Mouse (Mus musculus) kidney, adult 8-10 months (tissue): ENCODE measurements around the gene Bcl2l1.

Experiments used
- DNase-seq, 2 experiments: peaks; one replicate each; pipeline ENCODE4 v3.0.0; 2022

Gene Bcl2l1

DNA sequence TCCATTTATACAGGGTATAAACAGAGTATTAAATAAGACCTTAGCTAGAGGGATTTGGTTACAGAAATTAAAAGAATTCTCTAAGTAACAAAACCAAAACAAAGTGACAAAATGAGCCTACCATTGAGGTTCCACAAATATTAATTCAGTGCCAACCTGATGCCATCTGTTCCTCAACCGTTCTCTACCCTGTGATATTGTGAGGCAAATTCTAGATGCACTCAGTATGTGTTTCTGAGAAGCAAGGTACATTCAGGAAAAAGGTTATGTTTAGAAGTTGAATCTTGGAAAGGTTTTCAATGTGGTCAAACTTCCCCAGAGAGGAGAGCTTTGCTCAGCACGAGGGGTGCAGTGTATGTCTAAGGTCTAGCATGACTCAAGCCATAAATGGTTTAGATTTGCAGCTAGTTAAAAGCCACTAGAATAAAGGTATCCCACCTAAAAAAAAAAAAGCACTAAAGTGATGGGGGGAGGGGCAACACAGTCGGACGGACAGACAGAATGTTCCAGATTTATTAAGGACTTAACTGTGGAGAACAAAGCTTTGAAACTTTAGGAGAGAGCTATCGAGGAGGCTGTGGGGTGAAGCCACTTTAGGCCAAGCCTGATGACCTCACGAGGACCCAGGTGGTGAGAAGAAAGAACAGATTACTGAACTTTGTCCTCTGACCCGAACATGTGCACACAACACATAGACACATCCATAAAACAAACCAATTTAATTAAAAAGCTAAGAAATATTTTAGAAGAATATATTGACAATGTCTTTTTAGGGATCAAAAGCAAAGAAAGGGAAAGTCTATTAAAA, 31.4 kb downstream of the Bcl2l1 start:
- no peak for DNase-seq

DNA sequence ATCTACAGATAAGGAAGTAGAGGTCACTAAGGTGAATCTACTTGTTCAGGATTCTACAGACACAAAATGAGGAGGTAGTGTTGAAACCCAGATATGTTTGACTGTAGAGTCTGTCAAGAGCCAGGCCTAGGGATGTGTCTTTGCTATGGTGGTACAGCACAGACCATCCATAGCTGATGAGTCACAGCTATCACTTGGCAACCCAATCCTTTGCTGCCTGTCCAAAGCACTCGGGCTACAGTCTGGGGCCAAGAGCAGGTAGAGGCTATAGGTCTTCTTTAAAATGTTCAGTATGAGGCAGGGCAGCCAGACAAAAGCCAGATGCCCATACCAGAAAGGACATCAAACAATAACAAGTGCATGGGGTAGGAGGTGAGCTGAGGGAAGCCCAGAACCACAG, 33.9 kb downstream of the Bcl2l1 start:
- DNase-seq = no peak

DNA sequence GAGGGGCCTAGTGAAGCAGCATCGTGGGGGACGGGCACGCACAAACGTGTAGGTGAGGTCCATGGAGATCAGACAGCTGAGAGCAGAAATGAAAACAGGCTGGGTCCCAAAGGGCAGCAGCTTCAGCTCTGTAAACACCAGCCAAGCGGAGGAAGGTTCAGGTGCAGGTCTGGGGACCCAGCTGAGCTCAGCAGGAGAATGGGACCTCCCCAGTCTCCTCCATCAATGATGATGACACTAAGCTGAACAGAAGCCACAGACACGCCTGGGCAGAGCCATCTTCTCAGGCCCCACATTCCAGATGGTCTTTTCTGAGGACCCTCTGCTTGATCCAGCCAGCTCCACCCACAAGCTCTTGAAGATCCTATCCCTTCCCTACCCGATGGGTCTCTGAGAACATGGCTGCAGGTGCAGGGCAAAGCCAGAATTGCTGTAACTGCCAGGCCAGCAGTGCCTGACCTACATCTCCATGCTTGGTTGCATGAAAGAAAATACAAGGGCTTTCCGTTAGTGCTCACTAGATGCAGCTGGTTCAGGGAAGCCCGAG, 37.2 kb downstream of the Bcl2l1 start:
- DNase-seq = no peak

DNA sequence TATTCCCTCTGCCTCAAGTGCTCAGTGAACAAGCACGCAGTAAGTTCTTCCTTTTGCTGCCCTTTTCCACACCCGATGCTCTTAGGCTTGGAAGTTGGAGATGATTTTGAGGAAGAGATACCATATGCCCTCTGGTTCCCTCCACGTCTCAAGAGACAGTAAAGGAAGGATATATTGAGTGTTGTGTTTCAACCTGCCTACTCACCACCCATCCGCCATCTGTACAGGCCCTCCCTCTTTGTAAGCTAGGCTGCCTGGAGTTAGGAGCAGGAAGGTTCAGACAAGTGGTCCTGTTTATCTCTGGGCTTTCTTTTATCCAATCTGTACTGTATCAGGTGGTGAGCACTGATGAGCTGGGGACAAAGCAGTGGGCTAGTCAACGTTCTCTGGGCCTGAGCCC, 38.1 kb downstream of the Bcl2l1 start:
- no peak for DNase-seq

DNA sequence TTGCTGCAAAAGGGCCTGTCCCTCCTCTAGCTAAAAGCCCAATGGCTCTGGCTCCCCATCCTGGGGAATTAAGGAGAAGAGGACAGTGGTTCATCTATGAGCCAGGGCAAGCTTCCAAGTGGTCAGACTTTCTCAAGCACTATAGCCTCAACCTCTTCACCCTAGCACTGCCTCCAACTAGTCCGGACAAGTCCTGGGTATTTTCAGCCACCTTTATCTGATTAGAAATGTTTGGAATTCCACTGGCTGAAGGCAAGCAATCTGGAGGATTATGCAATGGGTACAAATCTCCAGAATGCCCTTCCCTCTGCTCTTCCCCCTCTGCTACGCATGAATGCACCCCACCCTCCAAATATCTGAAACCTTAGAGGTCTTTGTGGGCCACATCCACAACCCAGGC, 39.1 kb downstream of the Bcl2l1 start:
- peak; percentile 64 to 88 for DNase-seq

DNA sequence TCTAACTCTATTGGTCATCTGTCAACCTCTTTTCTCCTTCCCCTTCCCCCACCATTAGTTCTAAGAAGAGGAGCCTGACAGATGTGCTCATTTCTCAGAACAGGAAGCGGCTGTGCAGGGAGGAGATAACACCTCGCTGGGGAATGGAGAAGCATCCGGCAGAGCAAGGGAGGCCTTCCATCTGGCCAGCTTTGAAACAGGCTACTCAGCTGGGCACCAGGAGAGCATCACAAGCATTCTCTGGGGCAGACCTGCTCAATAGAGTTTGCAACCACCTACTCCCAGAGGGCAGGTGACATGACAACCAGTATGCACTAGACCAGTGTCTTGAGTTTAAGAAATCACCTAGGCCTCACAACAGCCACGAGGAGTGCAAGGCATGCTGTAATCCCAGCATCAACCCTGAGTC, 41.9 kb downstream of the Bcl2l1 start:
- peak in 1 of 2 experiments; percentile 39 for DNase-seq

DNA sequence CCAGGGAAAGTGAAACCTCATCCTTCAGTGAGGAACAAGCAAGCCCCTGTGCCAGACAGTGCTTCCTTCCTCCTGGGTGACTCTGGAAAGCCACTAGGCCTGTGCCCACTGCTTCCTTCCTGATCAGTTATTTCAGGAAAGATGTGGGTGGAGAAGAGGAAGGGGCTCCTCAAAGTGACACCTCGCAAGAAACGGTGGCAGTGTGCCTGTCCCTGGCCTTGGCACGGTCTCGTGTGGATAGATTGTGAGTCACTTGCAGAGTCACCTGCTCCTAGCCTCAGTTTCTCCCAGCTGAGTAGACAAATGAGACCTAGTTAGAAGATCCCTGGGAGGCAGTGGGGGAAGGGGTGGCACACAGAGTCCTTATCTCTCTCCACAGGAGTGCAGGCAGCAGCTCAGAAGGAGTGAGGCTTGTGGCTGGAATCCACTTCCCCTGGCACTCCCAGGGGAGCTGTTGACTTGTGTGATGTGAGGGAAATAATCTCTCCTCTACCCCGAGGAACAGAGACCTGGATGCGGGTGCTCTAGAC, 42.6 kb downstream of the Bcl2l1 start:
- DNase-seq = peak in 1 of 2 experiments; percentile 45

DNA sequence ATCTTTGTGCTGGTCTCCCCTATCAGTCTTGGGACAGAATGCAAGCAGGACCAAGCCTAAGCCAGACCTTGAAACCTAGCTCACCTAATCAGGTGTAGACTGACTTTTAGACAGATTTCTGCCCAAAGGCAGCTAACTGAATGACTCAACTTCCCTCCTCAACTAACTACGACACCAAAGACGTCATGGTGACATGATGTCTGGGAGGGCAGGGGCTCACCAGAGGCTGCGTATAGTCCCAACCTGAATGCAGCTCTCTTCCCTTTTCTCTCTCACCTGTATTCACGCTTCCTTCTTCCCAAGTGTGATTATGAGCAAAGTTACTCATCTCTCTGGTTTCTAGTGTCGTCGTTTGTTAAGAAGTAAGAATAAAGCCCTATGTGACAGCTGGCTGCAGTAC, 44.0 kb downstream of the Bcl2l1 start:
- DNase-seq = no peak

DNA sequence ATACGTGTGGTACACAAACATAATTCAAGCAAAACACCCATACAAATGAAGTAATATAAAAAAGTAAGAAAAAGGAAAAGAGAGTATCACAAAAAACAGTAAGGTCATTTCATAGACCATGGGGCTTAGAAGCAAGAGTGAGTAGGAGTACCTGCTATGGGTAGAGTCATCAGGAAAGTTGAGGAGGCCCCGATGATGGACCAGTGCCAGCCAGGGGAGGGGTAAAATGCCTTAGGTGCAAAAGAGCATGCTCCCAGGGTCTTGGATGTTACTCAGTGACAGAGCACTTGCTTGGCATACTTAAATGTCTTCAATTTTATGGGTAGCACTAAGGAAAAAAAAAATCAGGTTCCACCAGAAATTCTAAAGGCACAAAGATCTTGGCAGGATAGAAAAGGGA, 44.4 kb downstream of the Bcl2l1 start:
- DNase-seq = peak; percentile 68 to 71

DNA sequence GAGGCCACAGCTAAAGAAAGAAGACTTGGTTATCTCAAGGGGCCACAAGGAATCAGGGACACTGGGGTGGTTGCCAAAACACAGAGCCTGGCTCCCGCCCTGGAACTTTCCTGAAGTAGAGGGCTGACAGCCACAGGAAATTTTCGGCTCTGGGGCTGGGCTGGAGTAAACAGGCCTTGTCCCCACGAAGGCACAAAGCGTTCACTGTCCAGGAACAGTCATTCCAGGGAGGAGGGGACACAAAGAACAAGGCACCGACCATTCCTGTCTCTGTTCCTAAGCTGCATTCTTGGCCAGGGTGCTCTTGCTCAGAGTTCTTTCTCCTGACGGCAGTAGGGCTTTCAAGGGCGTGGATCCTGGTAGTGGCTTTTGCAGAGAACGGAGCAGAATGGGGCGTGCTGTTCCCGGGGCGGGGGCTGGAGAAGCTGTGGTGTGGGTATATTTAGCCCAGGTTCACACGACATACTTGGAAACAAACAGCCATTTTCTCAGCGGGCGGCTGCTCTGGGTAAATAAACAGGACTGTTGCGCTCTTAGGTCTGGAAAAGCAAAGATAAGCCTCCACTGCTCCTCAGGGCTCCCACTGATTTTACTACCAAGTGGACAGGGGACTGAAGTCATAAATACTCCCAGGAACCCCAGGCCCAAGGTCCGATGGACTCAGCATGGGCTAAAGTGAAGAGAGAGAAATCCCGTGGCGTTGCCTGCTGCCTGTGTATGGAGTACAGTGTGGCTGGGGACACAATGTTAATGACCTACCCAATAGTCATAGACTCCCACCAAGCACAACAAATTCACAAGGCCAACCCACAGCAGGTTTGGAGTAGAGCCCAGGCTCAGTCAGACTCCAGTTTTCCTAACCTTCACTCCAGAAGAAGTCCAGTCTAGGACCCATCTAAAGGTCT, 45.8 kb downstream of the Bcl2l1 start:
- DNase-seq = peak; percentile 76 to 80

DNA sequence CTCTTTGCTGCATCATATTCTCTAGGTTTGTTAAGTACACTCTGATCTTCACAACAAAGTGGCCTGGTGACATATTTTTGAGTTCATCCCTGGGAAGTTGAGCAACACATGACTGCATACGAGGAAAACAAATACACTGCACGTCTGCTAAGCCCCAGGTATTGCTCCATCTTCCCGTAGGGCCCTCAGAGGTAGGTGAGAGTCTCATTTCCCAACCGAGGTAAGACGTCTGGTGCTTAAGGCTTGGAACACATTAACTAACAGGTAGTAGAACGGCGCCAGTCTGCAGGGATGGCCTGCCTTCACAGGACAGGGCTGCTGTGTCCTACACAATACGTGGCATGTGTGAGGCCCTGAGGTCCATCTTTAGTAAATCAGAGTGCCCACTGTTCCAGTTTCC, 46.9 kb downstream of the Bcl2l1 start:
- DNase-seq = no peak

DNA sequence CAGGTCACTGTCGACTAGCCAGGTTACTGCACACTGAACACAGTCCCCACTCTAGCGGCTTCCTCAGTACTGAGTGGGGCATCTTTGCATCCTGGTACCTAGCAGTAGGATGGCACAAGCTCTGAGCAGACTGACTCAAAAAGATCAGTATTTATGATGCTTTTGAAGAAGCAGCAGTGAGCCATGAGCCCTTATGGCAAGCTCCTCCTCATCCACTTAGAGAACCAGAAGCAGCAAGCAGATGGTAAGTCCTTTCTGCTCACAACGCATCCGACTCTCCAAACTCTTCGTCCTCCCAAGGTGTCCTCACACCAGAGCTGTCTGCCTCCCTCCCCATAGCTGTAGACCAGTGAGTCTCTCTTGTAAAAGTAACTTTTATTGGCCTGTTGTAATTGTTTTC, 48.3 kb downstream of the Bcl2l1 start:
- DNase-seq = no peak

DNA sequence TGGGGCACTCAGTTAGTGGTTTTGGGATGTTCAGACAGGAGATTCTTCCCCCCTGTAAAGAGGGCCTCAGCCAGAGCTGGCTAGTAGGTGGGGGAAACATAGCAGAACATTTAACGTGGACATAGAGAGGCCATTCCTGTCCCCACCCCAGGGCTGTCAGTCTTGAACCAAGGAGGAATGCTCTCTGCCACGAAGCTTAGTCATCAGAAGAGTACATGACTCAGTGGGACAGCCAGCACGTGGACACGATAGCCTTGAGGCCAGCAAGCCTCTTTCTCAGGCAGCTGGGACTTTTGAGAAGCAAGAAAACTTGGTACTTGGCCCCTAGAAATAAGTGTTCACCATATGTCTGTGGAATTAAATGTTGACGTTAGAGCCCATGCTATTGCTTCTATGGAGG, 48.9 kb downstream of the Bcl2l1 start:
- DNase-seq = no peak

DNA sequence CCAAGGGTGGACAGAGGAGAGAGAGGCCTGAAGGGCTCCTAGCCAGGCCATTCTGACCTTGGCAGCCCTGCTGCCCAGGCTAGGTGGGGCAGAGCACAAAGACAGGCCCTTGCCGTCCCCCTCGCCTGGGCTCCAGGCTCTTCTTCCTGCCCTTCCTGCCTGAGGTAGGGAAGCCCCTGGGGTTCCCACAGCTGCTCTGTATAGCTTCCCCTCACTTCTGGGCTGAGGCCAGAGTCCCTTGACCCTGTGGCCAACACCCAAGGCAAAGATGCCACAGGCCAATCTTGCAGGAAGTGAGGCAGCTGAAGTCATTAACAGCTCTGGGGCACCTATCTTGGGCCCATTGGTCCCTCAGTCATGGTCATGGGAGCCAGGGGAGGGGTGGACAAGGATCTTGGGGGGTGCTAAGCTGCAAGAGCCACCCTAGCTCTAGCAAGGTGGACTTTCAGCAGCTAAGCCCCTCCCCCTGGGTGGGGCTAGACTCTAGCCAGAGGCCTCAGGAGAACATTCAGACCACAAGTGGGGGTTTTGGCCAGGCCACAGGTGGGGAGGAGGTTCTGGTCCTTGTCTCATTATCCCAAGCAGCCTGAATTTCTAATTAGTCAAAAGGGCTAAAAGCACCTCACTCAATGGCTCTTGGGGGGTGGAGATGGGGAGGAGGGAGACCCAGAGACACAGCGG, 50.4 kb downstream of the Bcl2l1 start:
- DNase-seq = peak in 1 of 2 experiments; percentile 33

DNA sequence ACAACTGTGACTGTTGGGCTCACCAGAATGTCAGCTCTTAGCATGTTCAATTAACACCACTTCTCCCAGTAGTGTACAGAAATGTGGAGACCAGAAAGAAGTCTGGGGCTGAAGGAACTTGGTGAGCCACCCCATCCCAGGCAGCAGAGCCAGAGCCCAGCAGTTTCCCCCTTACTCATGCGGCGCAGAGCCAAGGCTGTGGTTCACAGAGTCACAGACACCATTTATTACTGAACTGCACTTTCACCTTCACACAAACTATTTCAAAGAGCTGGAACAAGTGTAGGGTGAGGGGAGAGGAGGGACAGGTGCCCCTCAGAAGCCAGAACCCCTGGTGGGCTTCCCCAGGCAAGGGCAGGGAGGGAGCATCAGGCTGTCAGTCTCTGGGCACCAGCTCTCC, 51.1 kb downstream of the Bcl2l1 start:
- no peak for DNase-seq

DNA sequence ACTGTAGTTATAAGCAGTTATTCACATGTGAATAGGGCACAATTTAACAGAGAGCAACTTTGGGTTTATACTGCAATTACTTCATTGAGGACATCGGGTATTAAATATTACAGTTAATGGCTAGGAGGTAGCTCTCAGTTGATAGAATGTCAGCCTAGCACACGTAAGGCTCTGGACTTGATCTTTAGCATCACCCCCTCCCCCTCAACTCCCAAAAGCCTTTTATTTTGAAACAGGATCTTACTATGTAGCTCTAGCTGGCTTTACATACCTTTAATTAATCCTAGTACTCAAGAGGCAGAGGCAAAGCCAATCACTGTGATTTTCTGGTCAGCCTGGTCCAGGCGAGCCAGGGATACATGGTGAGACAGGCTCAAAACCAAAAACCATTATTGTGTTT, 54.4 kb downstream of the Bcl2l1 start:
- DNase-seq = no peak

DNA sequence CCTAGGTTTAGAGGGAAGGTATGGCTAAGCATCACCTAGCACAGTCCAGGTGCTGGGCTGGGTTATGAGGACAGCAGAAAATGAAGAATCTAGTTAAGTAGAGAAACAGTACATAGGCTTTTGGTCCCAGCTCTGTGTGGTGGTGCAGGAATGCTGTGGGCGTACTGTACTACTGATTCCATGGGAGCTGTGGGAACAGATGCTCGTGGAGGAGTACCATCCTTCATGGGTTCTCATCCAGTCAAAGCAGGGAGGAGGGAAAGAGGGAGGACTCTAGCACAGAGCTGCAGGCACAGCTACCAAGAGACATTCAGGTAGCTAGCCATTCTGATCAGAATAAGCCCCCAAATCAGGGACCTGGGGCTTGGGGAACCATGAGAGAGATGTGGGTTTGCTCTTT, 55.1 kb downstream of the Bcl2l1 start:
- no peak for DNase-seq

DNA sequence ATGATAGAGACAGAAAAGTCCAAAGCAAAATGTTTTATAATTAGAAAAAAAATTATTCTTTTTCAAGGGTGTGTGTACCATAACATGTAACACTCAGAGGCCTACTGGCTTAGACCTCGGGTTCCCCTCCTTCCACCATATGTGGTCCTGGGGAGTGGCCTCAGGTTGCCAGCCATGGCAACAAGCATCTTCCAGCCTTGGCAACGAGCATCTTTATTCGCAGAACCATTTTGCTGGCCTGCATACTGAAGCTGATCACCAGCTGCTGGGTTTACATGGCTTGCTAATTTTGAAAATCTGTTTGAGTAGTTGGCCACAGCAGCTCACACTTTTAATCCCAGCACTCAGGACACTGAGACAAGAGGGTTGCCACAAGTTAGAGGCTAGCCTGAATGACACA, 55.5 kb downstream of the Bcl2l1 start:
- no peak for DNase-seq

DNA sequence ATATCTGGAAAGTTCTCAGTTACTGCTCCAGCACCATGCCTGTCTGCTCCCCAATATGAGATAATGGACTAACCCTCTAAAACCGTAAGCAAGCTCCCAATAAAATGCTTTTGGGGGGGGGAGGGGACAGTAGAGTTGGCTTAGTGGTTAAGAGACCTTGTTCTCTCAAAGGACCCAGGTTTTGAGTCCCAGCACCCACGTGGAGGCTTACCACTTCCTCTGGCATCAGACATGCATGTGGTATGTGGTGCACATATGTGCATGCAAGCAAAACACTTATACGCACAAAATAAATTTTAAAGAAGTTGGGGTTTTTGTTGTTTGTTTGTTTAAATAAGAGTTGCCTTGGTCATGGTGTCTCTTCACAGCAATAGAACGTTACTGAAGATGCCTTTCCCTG, 56.2 kb downstream of the Bcl2l1 start:
- no peak for DNase-seq

DNA sequence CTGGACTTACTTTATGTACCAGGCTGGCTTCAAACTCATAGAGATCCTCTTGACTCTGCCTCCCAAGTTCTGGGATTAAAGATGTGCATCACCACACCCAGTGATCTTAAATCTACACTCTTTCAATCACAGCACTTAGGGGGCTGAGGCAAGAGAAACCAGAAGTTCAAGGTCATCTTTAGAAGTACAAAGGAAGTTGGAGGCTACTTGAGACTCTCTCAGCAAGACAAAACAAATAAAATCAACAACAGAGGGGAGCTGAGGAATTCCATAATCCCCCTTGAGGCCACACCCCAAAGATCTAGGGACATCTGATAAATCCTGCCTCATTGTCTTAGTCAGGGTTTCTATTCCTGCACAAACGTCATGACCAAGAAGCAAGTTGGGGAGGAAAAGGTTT, 59.3 kb downstream of the Bcl2l1 start:
- no peak for DNase-seq

DNA sequence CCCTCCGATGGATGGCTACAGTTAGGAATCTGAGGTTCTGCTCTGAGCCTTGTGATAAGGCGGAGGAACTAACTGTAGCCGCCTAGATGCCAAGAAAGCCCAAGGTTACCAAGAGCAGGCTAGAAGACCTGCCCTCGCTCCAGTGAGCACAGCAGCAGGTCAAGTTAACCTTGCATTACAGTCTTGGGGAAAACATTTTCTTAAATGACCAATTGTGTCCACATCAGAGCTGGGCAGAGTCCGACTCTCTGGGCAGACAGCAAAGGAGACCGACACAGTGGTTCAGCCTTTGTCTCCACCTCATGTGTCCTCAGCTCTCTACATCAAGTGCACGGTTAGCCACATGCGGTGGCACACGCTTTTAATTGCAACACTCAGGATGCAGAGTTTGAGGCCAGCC, 60.0 kb downstream of the Bcl2l1 start:
- peak; percentile 70 to 87 for DNase-seq

DNA sequence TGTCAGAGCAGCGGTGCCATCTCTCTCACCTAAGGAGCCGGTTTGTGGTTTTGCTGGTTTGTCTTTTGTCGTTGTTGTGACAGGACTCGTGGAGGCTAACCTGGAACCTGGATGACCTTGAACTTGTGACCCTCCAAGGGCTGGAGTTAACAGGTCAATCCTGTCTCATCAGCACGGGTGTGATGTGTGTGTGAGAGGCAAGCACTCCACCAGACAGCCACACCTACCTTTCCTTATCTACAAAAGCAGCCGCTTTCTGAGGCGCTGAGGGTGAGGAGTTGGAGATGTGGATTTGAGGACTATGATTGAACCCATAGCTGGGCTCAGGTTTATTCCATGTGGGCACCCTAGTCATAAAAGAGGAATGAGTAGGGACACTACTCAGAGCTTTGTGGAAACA, 61.9 kb downstream of the Bcl2l1 start:
- DNase-seq = no peak
